Mouse (Mus musculus) urinary bladder, postnatal 10 days (tissue): ENCODE results near the gene Gsg1.

Source experiments
- DNase-seq: peaks from one replicate; pipeline ENCODE4 v3.0.0; 2022; ENCODE audit warnings: low spot score

The Gsg1 gene

GRCm38 (mm10) chr6:135260435-135260834 is 6.3 kb upstream of the Gsg1 start:
- DNase-seq, result no peak

- DNase-seq, result peak; percentile 65
Measured at GRCm38 (mm10) chr6:135252728-135253077, 1.4 kb downstream of the Gsg1 start.

GRCm38 (mm10) chr6:135251849-135252727 is 2.1 kb downstream of the Gsg1 start:
- DNase-seq, result no peak

GRCm38 (mm10) chr6:135250926-135251699 is 3.0 kb downstream of the Gsg1 start:
- DNase-seq, result no peak

GRCm38 (mm10) chr6:135249846-135250531 is 4.2 kb downstream of the Gsg1 start:
- no peak for DNase-seq

GRCm38 (mm10) chr6:135247861-135248260 is 6.3 kb downstream of the Gsg1 start:
- no peak for DNase-seq

- no peak for DNase-seq
Measured at GRCm38 (mm10) chr6:135245586-135245985, 8.6 kb downstream of the Gsg1 start.

- DNase-seq, result no peak
Measured at GRCm38 (mm10) chr6:135240361-135240760, 13.8 kb downstream of the Gsg1 start.

- DNase-seq, result no peak
Measured at GRCm38 (mm10) chr6:135238211-135238610, 15.9 kb downstream of the Gsg1 start.

GRCm38 (mm10) chr6:135237326-135237725 is 16.8 kb downstream of the Gsg1 start:
- DNase-seq, result no peak

GRCm38 (mm10) chr6:135236576-135236975 is 17.6 kb downstream of the Gsg1 start:
- no peak for DNase-seq

GRCm38 (mm10) chr6:135235742-135236141 is 18.4 kb downstream of the Gsg1 start:
- DNase-seq, result no peak

GRCm38 (mm10) chr6:135232443-135233182 is 21.5 kb downstream of the Gsg1 start:
- DNase-seq, result no peak

GRCm38 (mm10) chr6:135230586-135230985 is 23.6 kb downstream of the Gsg1 start:
- no peak for DNase-seq

- no peak for DNase-seq
Measured at GRCm38 (mm10) chr6:135228465-135228941, 25.6 kb downstream of the Gsg1 start.

- no peak for DNase-seq
Measured at GRCm38 (mm10) chr6:135223786-135224416, 30.2 kb downstream of the Gsg1 start.

- no peak for DNase-seq
Measured at GRCm38 (mm10) chr6:135219916-135220315, 34.2 kb downstream of the Gsg1 start.

GRCm38 (mm10) chr6:135218330-135218729 is 35.8 kb downstream of the Gsg1 start:
- DNase-seq, result no peak

- DNase-seq, result no peak
Measured at GRCm38 (mm10) chr6:135212666-135213065, 41.5 kb downstream of the Gsg1 start.

GRCm38 (mm10) chr6:135211169-135211568 is 43.0 kb downstream of the Gsg1 start:
- DNase-seq, result no peak

- no peak for DNase-seq
Measured at GRCm38 (mm10) chr6:135206909-135207308, 47.2 kb downstream of the Gsg1 start.
